Mouse (Mus musculus) ES-Bruce4 (cell line): ENCODE measurements around the gene Srxn1.

Source experiments
- CTCF ChIP-seq: IDR thresholded peaks from one replicate; pipeline ENCODE4 v1.8.1; 2011; ENCODE audit warnings: low read depth, low read length
- EP300 ChIP-seq: IDR thresholded peaks from 2 replicates; pipeline ENCODE4 v1.6.1; 2011; ENCODE audit warnings: low read depth, low read length; ENCODE audit not compliant: insufficient read depth
- POLR2A ChIP-seq: IDR thresholded peaks from one replicate; pipeline ENCODE4 v1.8.1; 2011; ENCODE audit warnings: low read length; ENCODE audit not compliant: insufficient read depth

GRCm38 (mm10) chr2:152087111-152087510 lies 18.2 kb upstream of the Srxn1 start:
- TF ChIP-seq EP300, result no peak
- no peak for TF ChIP-seq CTCF
- TF ChIP-seq POLR2A, result no peak
